Comparison of ENCODE assay signal across 31 mouse cellular contexts in genomic region chr5:133062481-133062880, GRCm38 (mm10).
DNase-seq lines count a peak whose midpoint lies in the region; ATAC-seq lines count a peak whose summit lies in the region.
"Had no signal": no experiment of that assay in that cellular context is flagged by ENCODE, and none has a peak within 500 bp of the region (broad histone marks: within the 10 kb centered on the region; RNA-seq: fewer than 3 reads in every experiment).

No protein-coding gene starts in this region.

- no peaks in the 10 kb centered on the region for H3K27me3 ChIP-seq in embryonic facial prominence, embryonic 14.5 days (replicated peaks; ENCODE audit: control insufficient read depth, insufficient read depth, low read length)
- no peaks in the 10 kb centered on the region for H3K27me3 ChIP-seq in embryonic facial prominence, embryonic 10.5 days (replicated peaks; ENCODE audit: low read depth, poor library complexity, severe bottlenecking)
- H3K27me3 ChIP-seq: embryonic facial prominence, embryonic 15.5 days; intestine, embryonic 15.5 days; limb, embryonic 12.5 days; midbrain, embryonic 15.5 days; neural tube, embryonic 13.5 days; stomach, embryonic 15.5 days had no signal

- H3K9me3 ChIP-seq in embryonic facial prominence, embryonic 14.5 days (ENCODE audit: control insufficient read depth, low read length), result no peaks in the 10 kb centered on the region
- no peaks in the 10 kb centered on the region for H3K9me3 ChIP-seq in embryonic facial prominence, embryonic 10.5 days
- H3K9me3 ChIP-seq: embryonic facial prominence, embryonic 15.5 days; hindbrain, embryonic 10.5 days; intestine, embryonic 15.5 days; limb, embryonic 12.5 days; midbrain, embryonic 15.5 days; neural tube, embryonic 13.5 days; stomach, embryonic 15.5 days had no signal

- H3K36me3 ChIP-seq in embryonic facial prominence, embryonic 14.5 days (ENCODE audit: control insufficient read depth, insufficient read depth, low read length), result no peaks in the 10 kb centered on the region
- H3K36me3 ChIP-seq in embryonic facial prominence, embryonic 10.5 days (replicated peaks), result no peaks in the 10 kb centered on the region
- H3K36me3 ChIP-seq: embryonic facial prominence, embryonic 15.5 days; hindbrain, embryonic 10.5 days; intestine, embryonic 15.5 days; limb, embryonic 12.5 days; midbrain, embryonic 15.5 days; neural tube, embryonic 13.5 days; stomach, embryonic 15.5 days had no signal

- no peak for ATAC-seq in embryonic facial prominence, embryonic 14.5 days (ENCODE audit: low read depth)
- ATAC-seq: activated CD4-positive, CD25-positive, alpha-beta regulatory T cell, adult 4 months; forebrain, embryonic 16.5 days; hindbrain, embryonic 16.5 days; intestine, embryonic 15.5 days; liver, postnatal 0 days; lung, postnatal 0 days; midbrain, embryonic 15.5 days had no signal

- 74% methylated on average over 3 of the region's 3 CpGs for WGBS in embryonic facial prominence, embryonic 14.5 days
- 80% methylated on average over 3 of the region's 3 CpGs for WGBS in embryonic facial prominence, embryonic 10.5 days

- H3K4me2 ChIP-seq in embryonic facial prominence, embryonic 14.5 days (ENCODE audit: low read depth, low read length), result no peak overlapping the region
- H3K4me2 ChIP-seq: embryonic facial prominence, embryonic 15.5 days; heart, embryonic 11.5 days; intestine, embryonic 15.5 days; limb, embryonic 12.5 days; liver, embryonic 11.5 days; midbrain, embryonic 15.5 days; neural tube, embryonic 13.5 days; stomach, embryonic 15.5 days had no signal

- H3K4me3 ChIP-seq in embryonic facial prominence, embryonic 14.5 days (ENCODE audit: low read depth, low read length), result no peak overlapping the region
- no peak overlapping the region for H3K4me3 ChIP-seq in embryonic facial prominence, embryonic 10.5 days
- H3K4me3 ChIP-seq: embryonic facial prominence, embryonic 15.5 days; hindbrain, embryonic 10.5 days; intestine, embryonic 15.5 days; limb, embryonic 12.5 days; midbrain, embryonic 15.5 days; myocyte; neural tube, embryonic 13.5 days; stomach, embryonic 15.5 days had no signal

- H3K9ac ChIP-seq in embryonic facial prominence, embryonic 14.5 days (ENCODE audit: low read depth, low read length), result no peak overlapping the region
- H3K9ac ChIP-seq: embryonic facial prominence, embryonic 15.5 days; intestine, embryonic 15.5 days; limb, embryonic 12.5 days; liver, postnatal 0 days; midbrain, embryonic 15.5 days; neural tube, embryonic 13.5 days; stomach, embryonic 15.5 days had no signal

- H3K4me1 ChIP-seq in embryonic facial prominence, embryonic 14.5 days (ENCODE audit: control insufficient read depth, insufficient read depth, low read length), result no peaks in the 10 kb centered on the region
- no peaks in the 10 kb centered on the region for H3K4me1 ChIP-seq in embryonic facial prominence, embryonic 10.5 days
- H3K4me1 ChIP-seq: embryonic facial prominence, embryonic 15.5 days; hindbrain, embryonic 10.5 days; intestine, embryonic 15.5 days; limb, embryonic 12.5 days; midbrain, embryonic 15.5 days; neural tube, embryonic 13.5 days; stomach, embryonic 15.5 days had no signal

- H3K27ac ChIP-seq in embryonic facial prominence, embryonic 14.5 days (replicated peaks; ENCODE audit: low read depth, low read length), result no peak overlapping the region
- no peak overlapping the region for H3K27ac ChIP-seq in embryonic facial prominence, embryonic 10.5 days (replicated peaks)
- H3K27ac ChIP-seq: embryonic facial prominence, embryonic 15.5 days; hindbrain, embryonic 10.5 days; intestine, embryonic 15.5 days; limb, embryonic 12.5 days; macrophage; midbrain, embryonic 15.5 days; neural tube, embryonic 13.5 days; stomach, embryonic 15.5 days had no signal

- peak; percentile 32 for DNase-seq in embryonic facial prominence, embryonic 14.5 days (ENCODE audit: low spot score)
- no peak for DNase-seq in embryonic facial prominence, embryonic 10.5 days (ENCODE audit: low spot score)
- peak; percentile 7 to 14 for DNase-seq in layer of hippocampus, adult 8-10 months (ENCODE audit: low spot score in 2 of 2)
- DNase-seq in layer of hippocampus, postnatal 10 days (ENCODE audit: low spot score in 2 of 2), result no peak
- peak; percentile 33 to 49 for DNase-seq in right cerebral cortex, adult 2 months (ENCODE audit: low spot score in 2 of 2)
- DNase-seq in right cerebral cortex, postnatal 10 days (ENCODE audit: low spot score in 2 of 2), result no peak
- no peak for DNase-seq in cerebellum, postnatal 25 days
- DNase-seq: adrenal gland, adult 8-10 months; cerebellum, adult 18-20 months; cerebellum, postnatal 14 days; embryo, embryonic 11 days; kidney, adult 9 months; kidney, postnatal 14 days; liver, postnatal 0 days; thymus, adult 18-20 months; thymus, postnatal 36 days had no signal

Comparison
In these comparisons a context has a peak if more than half of its experiments do, and no peak if none do; other contexts are left out.
1. DNase-seq: peak in embryonic facial prominence, embryonic 14.5 days (single experiment), layer of hippocampus, adult 8-10 months (2 of 2) and right cerebral cortex, adult 2 months (2 of 2); none in embryonic facial prominence, embryonic 10.5 days (single experiment), layer of hippocampus, postnatal 10 days (0 of 2), right cerebral cortex, postnatal 10 days (0 of 2) and cerebellum, postnatal 25 days (0 of 2).